Mouse (Mus musculus): ENCODE data around the gene Id3. TPM values are rescaled to one million over a fixed set of nuclear protein-coding genes. Genes with fewer than 3 reads are reported as not detected.
A peak's percentile ranks its signal among the peaks of the same experiment; 100 is the strongest.

Id3 gene
- polyA plus RNA-seq, 1 experiment from 2014 or later = 156 TPM

GRCm38 (mm10) chr4:136179456-136179855, 36.2 kb downstream of the Id3 start:
- Histone ChIP-seq H3K27ac (ENCODE audit: low read depth, low read length) (no peak overlapping the region), H3K36me3 (ENCODE audit: control insufficient read depth, insufficient read depth, low read length) (no peaks in the 10 kb centered on the region), H3K9me3 (ENCODE audit: control insufficient read depth, low read length) (no peaks in the 10 kb centered on the region), H3K4me1 (ENCODE audit: control insufficient read depth, insufficient read depth, low read length) (0 out of 2 replicates have a peak, but pooled peaks cover 13% of the 10 kb centered on the region), H3K4me2 (ENCODE audit: low read depth, low read length) (peak overlapping the region; percentile 54; the same call in 1 of the 2 replicates), H3K9ac (replicated peaks; ENCODE audit: low read depth, low read length) (no peak overlapping the region), H3K4me3 (ENCODE audit: low read depth, low read length) (no peak overlapping the region), H3K27me3 (ENCODE audit: control insufficient read depth, insufficient read depth, low read length) (no peaks in the 10 kb centered on the region)
- no peak for ATAC-seq (ENCODE audit: low read depth)
- 94% methylated on average over 7 of the region's 7 CpGs for WGBS

- WGBS = 4% methylated on average over 15 of the region's 15 CpGs
- Histone ChIP-seq H3K9ac (replicated peaks; ENCODE audit: low read depth, low read length) (peak overlapping the region; percentile 22; the same call in 1 of the 2 replicates), H3K9me3 (ENCODE audit: control insufficient read depth, low read length) (no peaks in the 10 kb centered on the region), H3K27ac (ENCODE audit: low read depth, low read length) (no peak overlapping the region), H3K27me3 (ENCODE audit: control insufficient read depth, insufficient read depth, low read length) (no peaks in the 10 kb centered on the region), H3K4me3 (ENCODE audit: low read depth, low read length) (peak overlapping the region; percentile 27), H3K4me2 (ENCODE audit: low read depth, low read length) (peak overlapping the region; percentile 54), H3K36me3 (ENCODE audit: control insufficient read depth, insufficient read depth, low read length) (no peaks in the 10 kb centered on the region), H3K4me1 (ENCODE audit: control insufficient read depth, insufficient read depth, low read length) (0 out of 2 replicates have a peak, but pooled peaks cover 13% of the 10 kb centered on the region)
- ATAC-seq (ENCODE audit: low read depth) = peak; percentile 41; the same call in 1 of the 2 replicates
These were observed 36.7 kb downstream of the Id3 start for GRCm38 (mm10) chr4:136179998-136180397.

GRCm38 (mm10) chr4:136180408-136181330, 37.4 kb downstream of the Id3 start:
- ATAC-seq (ENCODE audit: low read depth) = peak; percentile 78
- 21% methylated on average over 23 of the region's 23 CpGs for WGBS

GRCm38 (mm10) chr4:136181367-136181766, 38.1 kb downstream of the Id3 start:
- Histone ChIP-seq H3K27ac (ENCODE audit: low read depth, low read length) (no peak overlapping the region), H3K36me3 (ENCODE audit: control insufficient read depth, insufficient read depth, low read length) (no peaks in the 10 kb centered on the region), H3K9ac (replicated peaks; ENCODE audit: low read depth, low read length) (no peak overlapping the region), H3K4me3 (ENCODE audit: low read depth, low read length) (no peak overlapping the region), H3K9me3 (ENCODE audit: control insufficient read depth, low read length) (no peaks in the 10 kb centered on the region), H3K27me3 (ENCODE audit: control insufficient read depth, insufficient read depth, low read length) (no peaks in the 10 kb centered on the region), H3K4me2 (ENCODE audit: low read depth, low read length) (peak overlapping the region; percentile 54; the same call in 1 of the 2 replicates), H3K4me1 (ENCODE audit: control insufficient read depth, insufficient read depth, low read length) (0 out of 2 replicates have a peak, but pooled peaks cover 13% of the 10 kb centered on the region)
- ATAC-seq (ENCODE audit: low read depth) = no peak
- WGBS = 36% methylated on average over 12 of the region's 12 CpGs

More at GRCm38 (mm10) chr4:136180408-136181330, 37.4 kb downstream of the Id3 start:
- H3K27me3 ChIP-seq (ENCODE audit: control insufficient read depth, insufficient read depth, low read length) = no peaks in the 10 kb centered on the region
- 0 out of 2 replicates have a peak, but pooled peaks cover 13% of the 10 kb centered on the region for H3K4me1 ChIP-seq (ENCODE audit: control insufficient read depth, insufficient read depth, low read length)
- H3K36me3 ChIP-seq (ENCODE audit: control insufficient read depth, insufficient read depth, low read length) = no peaks in the 10 kb centered on the region
- H3K4me3 ChIP-seq (ENCODE audit: low read depth, low read length) = peak overlapping the region; percentile 27
- no peak overlapping the region for H3K27ac ChIP-seq (ENCODE audit: low read depth, low read length)
- H3K9me3 ChIP-seq (ENCODE audit: control insufficient read depth, low read length) = no peaks in the 10 kb centered on the region
- H3K9ac ChIP-seq (replicated peaks; ENCODE audit: low read depth, low read length) = peak overlapping the region; percentile 22; the same call in 1 of the 2 replicates
- peak overlapping the region; percentile 54 for H3K4me2 ChIP-seq (ENCODE audit: low read depth, low read length)

GRCm38 (mm10) chr4:136185375-136185774, 42.1 kb downstream of the Id3 start:
- no peak overlapping the region for H3K4me3 ChIP-seq (ENCODE audit: low read depth, low read length)
- WGBS = 88% methylated on average over 9 of the region's 9 CpGs
- no peak overlapping the region for H3K4me2 ChIP-seq (ENCODE audit: low read depth, low read length)
- no peaks in the 10 kb centered on the region for H3K36me3 ChIP-seq (ENCODE audit: control insufficient read depth, insufficient read depth, low read length)
- no peaks in the 10 kb centered on the region for H3K27me3 ChIP-seq (ENCODE audit: control insufficient read depth, insufficient read depth, low read length)
- no peak overlapping the region for H3K9ac ChIP-seq (replicated peaks; ENCODE audit: low read depth, low read length)
- no peak overlapping the region for H3K27ac ChIP-seq (ENCODE audit: low read depth, low read length)
- H3K9me3 ChIP-seq (ENCODE audit: control insufficient read depth, low read length) = no peaks in the 10 kb centered on the region
- no peak for ATAC-seq (ENCODE audit: low read depth)
- 0 out of 2 replicates have a peak, but pooled peaks cover 6% of the 10 kb centered on the region for H3K4me1 ChIP-seq (ENCODE audit: control insufficient read depth, insufficient read depth, low read length)

GRCm38 (mm10) chr4:136186315-136186714, 43.0 kb downstream of the Id3 start:
- no peak for ATAC-seq (ENCODE audit: low read depth)
- H3K9ac ChIP-seq (replicated peaks; ENCODE audit: low read depth, low read length) = no peak overlapping the region
- no peak overlapping the region for H3K4me2 ChIP-seq (ENCODE audit: low read depth, low read length)
- H3K9me3 ChIP-seq (ENCODE audit: control insufficient read depth, low read length) = no peaks in the 10 kb centered on the region
- H3K36me3 ChIP-seq (ENCODE audit: control insufficient read depth, insufficient read depth, low read length) = no peaks in the 10 kb centered on the region
- H3K27ac ChIP-seq (ENCODE audit: low read depth, low read length) = no peak overlapping the region
- WGBS = 88% methylated on average over 8 of the region's 8 CpGs
- H3K4me3 ChIP-seq (ENCODE audit: low read depth, low read length) = no peak overlapping the region
- H3K4me1 ChIP-seq (ENCODE audit: control insufficient read depth, insufficient read depth, low read length) = no peaks in the 10 kb centered on the region
- H3K27me3 ChIP-seq (ENCODE audit: control insufficient read depth, insufficient read depth, low read length) = no peaks in the 10 kb centered on the region

GRCm38 (mm10) chr4:136186739-136187472, 43.6 kb downstream of the Id3 start:
- H3K4me3 ChIP-seq (ENCODE audit: low read depth, low read length) = no peak overlapping the region
- H3K9me3 ChIP-seq (ENCODE audit: control insufficient read depth, low read length) = no peaks in the 10 kb centered on the region
- H3K36me3 ChIP-seq (ENCODE audit: control insufficient read depth, insufficient read depth, low read length) = no peaks in the 10 kb centered on the region
- no peak overlapping the region for H3K4me2 ChIP-seq (ENCODE audit: low read depth, low read length)
- H3K4me1 ChIP-seq (ENCODE audit: control insufficient read depth, insufficient read depth, low read length) = no peaks in the 10 kb centered on the region
- H3K9ac ChIP-seq (replicated peaks; ENCODE audit: low read depth, low read length) = no peak overlapping the region
- no peaks in the 10 kb centered on the region for H3K27me3 ChIP-seq (ENCODE audit: control insufficient read depth, insufficient read depth, low read length)
- ATAC-seq (ENCODE audit: low read depth) = no peak
- no peak overlapping the region for H3K27ac ChIP-seq (ENCODE audit: low read depth, low read length)
- WGBS = 90% methylated on average over 23 of the region's 23 CpGs

- Histone ChIP-seq H3K4me3 (ENCODE audit: low read depth, low read length) (no peak overlapping the region), H3K36me3 (ENCODE audit: control insufficient read depth, insufficient read depth, low read length) (no peaks in the 10 kb centered on the region), H3K27me3 (ENCODE audit: control insufficient read depth, insufficient read depth, low read length) (no peaks in the 10 kb centered on the region), H3K4me2 (ENCODE audit: low read depth, low read length) (no peak overlapping the region), H3K9me3 (ENCODE audit: control insufficient read depth, low read length) (no peaks in the 10 kb centered on the region), H3K9ac (replicated peaks; ENCODE audit: low read depth, low read length) (no peak overlapping the region), H3K4me1 (ENCODE audit: control insufficient read depth, insufficient read depth, low read length) (no peaks in the 10 kb centered on the region), H3K27ac (ENCODE audit: low read depth, low read length) (no peak overlapping the region)
- ATAC-seq (ENCODE audit: low read depth) = no peak
- WGBS = 85% methylated on average over 6 of the region's 6 CpGs
These were observed 45.9 kb downstream of the Id3 start for GRCm38 (mm10) chr4:136188973-136189737.
